Mouse (Mus musculus) embryonic facial prominence, embryonic 14.5 days (tissue): ENCODE measurements around the gene Wasf3. TPM values are rescaled to one million over a fixed set of nuclear protein-coding genes. Genes with fewer than 3 reads are reported as not detected.

Source experiments
- polyA plus RNA-seq: library from polyadenylated mRNA; unstranded; fragments of >200 nt; fragmentation: Nextera tagmentation; extraction: Ambion mirVana; gene quantifications from 2 replicates; pipeline ENCODE4 v1.2.1, GENCODE M21; 2014

Wasf3 gene
- polyA plus RNA-seq, 1 experiment from 2014 or later: 1.6 TPM

Other genes starting within 250 kb of the Wasf3 start
- gene Gm5565, start 224.4 kb upstream of the Wasf3 start, polyA plus RNA-seq: not detected in 2 replicates
- not detected in 2 replicates for gene Gm6309, start 214.3 kb upstream of the Wasf3 start, polyA plus RNA-seq
- gene 1700001J03Rik, start 199.7 kb upstream of the Wasf3 start, polyA plus RNA-seq: not detected in 2 replicates
- 41.5 and 41.6 TPM in 2 replicates for gene Rnf6, start 163.4 kb upstream of the Wasf3 start, polyA plus RNA-seq
- 23.7 and 26.1 TPM in 2 replicates for gene Cdk8, start 153.8 kb upstream of the Wasf3 start, polyA plus RNA-seq
- not detected in 2 replicates for gene Gm6408, start 97.0 kb downstream of the Wasf3 start, polyA plus RNA-seq
- gene Gm6370, start 106.4 kb downstream of the Wasf3 start, polyA plus RNA-seq: not detected in 2 replicates
- not detected in 2 replicates for gene 4930449I24Rik, start 117.4 kb downstream of the Wasf3 start, polyA plus RNA-seq
- gene Gm3402, start 129.1 kb downstream of the Wasf3 start, polyA plus RNA-seq: not detected in 2 replicates
- not detected in 2 replicates for gene Gm3404, start 140.8 kb downstream of the Wasf3 start, polyA plus RNA-seq
- not detected in 2 replicates for gene Gm3409, start 152.7 kb downstream of the Wasf3 start, polyA plus RNA-seq
- not detected in 2 replicates for gene Gm3415, start 171.2 kb downstream of the Wasf3 start, polyA plus RNA-seq
- 0.26 TPM in 1 of 2 replicates, not detected in the other for gene Gpr12, start 200.3 kb downstream of the Wasf3 start, polyA plus RNA-seq